Mouse (Mus musculus): ENCODE results near the gene Adh5. TPM values are rescaled to one million over a fixed set of nuclear protein-coding genes. Genes with fewer than 3 reads are reported as not detected.

Gene Adh5
- 10 to 100 TPM; 74.1 to 82.3 TPM for total RNA-seq (2021)
- polyA plus RNA-seq (2012; rRNA removed), result 40.7 and 72.7 TPM in 2 replicates
- long read RNA-seq, transcript Adh5-201 (9 exons, 1,604 nt), result major isoform, 56 of 67 reads
- long read RNA-seq, partial matches to known transcripts, result 11 of 67 reads
- long read RNA-seq, other reads (novel, unspliced or antisense), result 0 of 67 reads

GRCm38 (mm10) chr3:138442612-138443464 lies at the start of gene Adh5:
TSS of gene Adh5 (plus strand) at chr3:138443093.
- TF ChIP-seq POLR2A (IDR thresholded peaks at IDR 0.05; ENCODE audit: insufficient read depth, low read depth, low read length) (peak; percentile 84), CTCF (IDR thresholded peaks at IDR 0.05) (peak; percentile 19; the same call in 1 of the 2 replicates), EP300 (IDR thresholded peaks at IDR 0.05; ENCODE audit: insufficient read depth, low read depth, low read length) (0 out of 2 replicates have a peak, but pooled peaks have one; percentile 40)
- Histone ChIP-seq H3K36me3 (ENCODE audit: control insufficient read depth, insufficient read depth, low read length) (no peaks in the 10 kb centered on the region; the same call in none of the 2 replicates), H3K79me2 (replicated peaks; ENCODE audit: control insufficient read depth, insufficient read depth, low read length) (no peaks in the 10 kb centered on the region), H3K9ac (ENCODE audit: low read depth, low read length) (peak within 1 kb of the TSS; percentile 97), H3K4me3 (peak within 1 kb of the TSS; percentile 83), H3K27me3 (ENCODE audit: control insufficient read depth, insufficient read depth, low read length) (no peaks in the 10 kb centered on the region), H3K27ac (peak within 1 kb of the TSS; percentile 75), H3K4me1 (ENCODE audit: control insufficient read depth, insufficient read depth, low read length) (peaks cover 2% of the 10 kb centered on the region; the same call in 1 of the 2 replicates)
- intact Hi-C loops (cut with DNase I), result loop anchor here (2.0 to 10.0 kb wide), 3 partner anchors 46 to 578 kb away; partner anchors contain the start of genes Dnajb14, Eif4e, H2afz and Metap1
- under 1% methylated on average over 86 of the region's 86 CpGs for WGBS
- DNase-seq, result peak; percentile 92 to 95

- H3K9ac ChIP-seq (ENCODE audit: low read depth, low read length), result no peak overlapping the region
- no peaks in the 10 kb centered on the region; the same call in 1 of the 2 replicates for H3K4me1 ChIP-seq (ENCODE audit: control insufficient read depth, insufficient read depth, low read length)
- H3K27ac ChIP-seq, result no peak overlapping the region
- H3K27me3 ChIP-seq (ENCODE audit: control insufficient read depth, insufficient read depth, low read length), result no peaks in the 10 kb centered on the region
- TF ChIP-seq EP300 (IDR thresholded peaks at IDR 0.05; ENCODE audit: insufficient read depth, low read depth, low read length) (no peak), CTCF (IDR thresholded peaks at IDR 0.05) (no peak), POLR2A (IDR thresholded peaks at IDR 0.05; ENCODE audit: insufficient read depth, low read depth, low read length) (no peak)
- intact Hi-C loops (cut with DNase I), result loop anchor here (1.0 to 2.0 kb wide), 3 partner anchors 164 to 207 kb away; no protein-coding TSS in a partner anchor
- H3K4me3 ChIP-seq, result no peak overlapping the region
- H3K36me3 ChIP-seq (ENCODE audit: control insufficient read depth, insufficient read depth, low read length), result no peaks in the 10 kb centered on the region
- DNase-seq, result no peak
- 51% methylated on average over 3 of the region's 3 CpGs for WGBS
- no peaks in the 10 kb centered on the region for H3K79me2 ChIP-seq (replicated peaks; ENCODE audit: control insufficient read depth, insufficient read depth, low read length)
Observed at GRCm38 (mm10) chr3:138404872-138405271, 38.0 kb upstream of the Adh5 start.

GRCm38 (mm10) chr3:138405341-138405740 lies 37.6 kb upstream of the Adh5 start:
- peak; percentile 74 for TF ChIP-seq CTCF (IDR thresholded peaks at IDR 0.05)
- no peak for TF ChIP-seq POLR2A (IDR thresholded peaks at IDR 0.05; ENCODE audit: insufficient read depth, low read depth, low read length)
- no peak for TF ChIP-seq EP300 (IDR thresholded peaks at IDR 0.05; ENCODE audit: insufficient read depth, low read depth, low read length)
- no peaks in the 10 kb centered on the region; the same call in 1 of the 2 replicates for H3K4me1 ChIP-seq (ENCODE audit: control insufficient read depth, insufficient read depth, low read length)
- no peaks in the 10 kb centered on the region for H3K27me3 ChIP-seq (ENCODE audit: control insufficient read depth, insufficient read depth, low read length)
- H3K79me2 ChIP-seq (replicated peaks; ENCODE audit: control insufficient read depth, insufficient read depth, low read length), result no peaks in the 10 kb centered on the region
- H3K9ac ChIP-seq (ENCODE audit: low read depth, low read length), result no peak overlapping the region
- H3K36me3 ChIP-seq (ENCODE audit: control insufficient read depth, insufficient read depth, low read length), result no peaks in the 10 kb centered on the region
- WGBS, result 24% methylated on average over 3 of the region's 3 CpGs
- peak; percentile 14 to 37 for DNase-seq
- H3K4me3 ChIP-seq, result no peak overlapping the region
- no peak overlapping the region for H3K27ac ChIP-seq
- intact Hi-C loops (cut with DNase I), result loop anchor here (1.0 to 2.0 kb wide), 3 partner anchors 165 to 207 kb away; no protein-coding TSS in a partner anchor

GRCm38 (mm10) chr3:138405840-138406239 lies 37.1 kb upstream of the Adh5 start:
- DNase-seq, result no peak
- no peaks in the 10 kb centered on the region for H3K79me2 ChIP-seq (replicated peaks; ENCODE audit: control insufficient read depth, insufficient read depth, low read length)
- no peak for TF ChIP-seq CTCF (IDR thresholded peaks at IDR 0.05)
- TF ChIP-seq EP300 (IDR thresholded peaks at IDR 0.05; ENCODE audit: insufficient read depth, low read depth, low read length), result no peak
- no peak for TF ChIP-seq POLR2A (IDR thresholded peaks at IDR 0.05; ENCODE audit: insufficient read depth, low read depth, low read length)
- no peak overlapping the region for H3K27ac ChIP-seq
- no peaks in the 10 kb centered on the region for H3K27me3 ChIP-seq (ENCODE audit: control insufficient read depth, insufficient read depth, low read length)
- no peak overlapping the region for H3K9ac ChIP-seq (ENCODE audit: low read depth, low read length)
- 64% methylated on average over 7 of the region's 7 CpGs for WGBS
- intact Hi-C loops (cut with DNase I), result loop anchor here (1.0 to 2.0 kb wide), 3 partner anchors 165 to 208 kb away; no protein-coding TSS in a partner anchor
- H3K36me3 ChIP-seq (ENCODE audit: control insufficient read depth, insufficient read depth, low read length), result no peaks in the 10 kb centered on the region
- no peaks in the 10 kb centered on the region; the same call in 1 of the 2 replicates for H3K4me1 ChIP-seq (ENCODE audit: control insufficient read depth, insufficient read depth, low read length)
- no peak overlapping the region for H3K4me3 ChIP-seq

- no peak for TF ChIP-seq POLR2A (IDR thresholded peaks at IDR 0.05; ENCODE audit: insufficient read depth, low read depth, low read length)
- no peak for TF ChIP-seq EP300 (IDR thresholded peaks at IDR 0.05; ENCODE audit: insufficient read depth, low read depth, low read length)
- TF ChIP-seq CTCF (IDR thresholded peaks at IDR 0.05), result no peak
- no peak overlapping the region for H3K9ac ChIP-seq (ENCODE audit: low read depth, low read length)
- 81% methylated on average over 1 of the region's 1 CpGs for WGBS
- no peak for DNase-seq
- H3K4me1 ChIP-seq (ENCODE audit: control insufficient read depth, insufficient read depth, low read length), result no peaks in the 10 kb centered on the region; the same call in 1 of the 2 replicates
- no peaks in the 10 kb centered on the region for H3K27me3 ChIP-seq (ENCODE audit: control insufficient read depth, insufficient read depth, low read length)
- H3K36me3 ChIP-seq (ENCODE audit: control insufficient read depth, insufficient read depth, low read length), result no peaks in the 10 kb centered on the region
- no peak overlapping the region for H3K27ac ChIP-seq
- intact Hi-C loops (cut with DNase I), result no loop called here
- no peaks in the 10 kb centered on the region for H3K79me2 ChIP-seq (replicated peaks; ENCODE audit: control insufficient read depth, insufficient read depth, low read length)
- H3K4me3 ChIP-seq, result no peak overlapping the region
Observed at GRCm38 (mm10) chr3:138407920-138408319, 35.0 kb upstream of the Adh5 start.

All from heart, adult 2 months (tissue).